ENCODE assay signal across 10 mouse cellular contexts in the genomic region with DNA sequence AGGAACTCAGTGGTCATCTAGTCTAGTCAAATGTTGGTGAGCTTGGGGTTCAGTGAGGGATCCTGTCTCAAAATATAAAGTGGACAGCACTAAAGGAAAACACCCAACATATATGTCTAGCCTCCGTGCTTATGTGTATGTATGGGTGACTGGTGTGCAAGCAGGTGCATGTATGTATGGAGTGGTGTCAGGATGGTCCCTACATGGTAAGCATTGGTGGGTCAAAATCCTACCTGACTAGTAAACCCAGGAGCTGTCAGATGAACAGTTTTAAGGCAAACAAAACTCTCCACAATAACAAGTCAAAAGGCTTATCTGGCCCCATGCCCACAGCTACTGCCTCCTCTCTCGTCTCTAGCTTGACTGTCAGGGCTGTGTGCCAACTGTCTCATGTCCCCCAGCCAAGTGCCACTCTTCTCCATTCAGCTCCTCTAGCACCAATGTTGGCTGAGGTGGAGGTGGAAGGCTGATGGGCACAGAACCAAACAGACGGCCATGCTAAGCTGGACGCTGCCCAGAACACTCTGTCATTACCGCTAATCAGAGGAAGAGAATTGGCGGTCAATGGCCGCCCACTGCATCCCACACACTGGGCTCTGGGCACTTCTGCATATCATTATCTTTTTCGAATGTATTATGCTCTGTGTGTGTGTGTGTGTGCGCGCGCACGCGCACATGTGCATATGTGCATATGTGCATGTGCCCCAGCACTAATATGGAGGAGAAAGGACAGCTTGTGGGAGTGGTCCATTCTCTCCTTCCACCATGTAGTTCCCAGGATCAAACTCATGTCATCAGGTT. TPM values are rescaled to one million over a fixed set of nuclear protein-coding genes. Genes with fewer than 3 reads are reported as not detected.
DNase-seq lines count a peak whose midpoint lies in the region; ATAC-seq lines count a peak whose summit lies in the region.
"Had no signal": no experiment of that assay in that cellular context is flagged by ENCODE, and none has a peak within 500 bp of the region (broad histone marks: within the 10 kb centered on the region; RNA-seq: fewer than 3 reads in every experiment).

No protein-coding gene starts in this region.

- DNase-seq in cerebellum, adult 11 months = peak; percentile 3
- no peak for DNase-seq in cerebellum, adult 8-10 months
- peak; percentile 31 for DNase-seq in right cerebral cortex, adult 18-20 months
- no peak for DNase-seq in right cerebral cortex, postnatal 25 days
- peak; percentile 63 to 66 for DNase-seq in layer of hippocampus, adult 18-20 months (ENCODE audit: low spot score in 2 of 2)
- DNase-seq in right cerebral cortex, postnatal 4 days = peak; percentile 72
- no peak for DNase-seq in ovary, postnatal 14 days (ENCODE audit: low spot score)
- DNase-seq: B cell, adult 2 months had no signal

- ATAC-seq in inflammation-experienced regulatory T-cells, adult 6 months = no peak

RNA-seq across cellular contexts. Expression of a gene that starts 23.7 kb away (rescaled TPM):
- total RNA-seq in layer of hippocampus, adult 18-20 months (2021) = 1 to 10 TPM; 1.3 to 1.4 TPM
- polyA plus RNA-seq in inflammation-experienced regulatory T-cells, adult 6 months (2017; shearing (Covaris generic)) = not detected
- polyA plus RNA-seq: liver, adult 2 months had no signal

RNA-seq across cellular contexts. Expression of a gene that starts 60.0 kb away (rescaled TPM):
- 100 to 1,000 TPM; 215 to 224 TPM for total RNA-seq in layer of hippocampus, adult 18-20 months (2021)
- under 1 TPM; 0.11 to 0.98 (median 0.74) TPM for polyA plus RNA-seq in inflammation-experienced regulatory T-cells, adult 6 months (2017; shearing (Covaris generic))
- total RNA-seq: liver, adult 2 months had no signal
- polyA plus RNA-seq: liver, adult 2 months had no signal

Comparison
In these comparisons a context has a peak if more than half of its experiments do, and no peak if none do; other contexts are left out.
1. DNase-seq: peak in cerebellum, adult 11 months (single experiment), right cerebral cortex, adult 18-20 months (single experiment), layer of hippocampus, adult 18-20 months (2 of 2) and right cerebral cortex, postnatal 4 days (single experiment); none in cerebellum, adult 8-10 months (single experiment), right cerebral cortex, postnatal 25 days (single experiment) and ovary, postnatal 14 days (single experiment).